Mouse (Mus musculus) left cerebral cortex, adult 2 months (tissue): ENCODE measurements at regions not wholly inside any gene's neighbourhood (a gene's known extent, or its start where the extent isn't known, plus 50 kb on each side); places are given as distances from the start of the nearest gene placed in this dataset.
"Not testable (repeated sequence)": the region's sequence is repeated elsewhere in the genome, so short reads cannot be mapped to it uniquely, and the experiment has no call there.

ENCODE experiments used
- DNase-seq, 2 experiments: peaks; one replicate each; pipeline ENCODE4 v3.0.0; 2021 to 2022; ENCODE audit warnings: low spot score in 2 of 2, mixed read lengths in 1 of 2; ENCODE audit errors: extremely low spot score in 1 of 2
- H3K27ac ChIP-seq: fragments of 200-600 bp; 2 replicates; pipeline ENCODE4 v1.8.1; 2022
- H3K4me3 ChIP-seq: fragments of 200-600 bp; 2 replicates; pipeline ENCODE4 v1.8.1; 2022
- CTCF ChIP-seq: fragments of 200-600 bp; IDR thresholded peaks from 2 replicates; pipeline ENCODE4 v1.8.1; 2022; ENCODE audit warnings: antibody characterized with exemption, mild to moderate bottlenecking, moderate library complexity
- intact Hi-C: fragments of 180-260 bp; cut with DNase I; formaldehyde crosslinking; loops from one replicate; pipeline ENCODE4 v1.15.1; 2025

- Histone ChIP-seq H3K27ac (no peak overlapping the region), H3K4me3 (no peak overlapping the region)
- intact Hi-C loops: no loop called here
- no peak for TF ChIP-seq CTCF
- no peak for DNase-seq
These were observed 607.4 kb downstream of the Pdcd6ip start for GRCm38 (mm10) chr9:113100641-113101040.

- H3K4me3 ChIP-seq, H3K27ac ChIP-seq, intact Hi-C loops, DNase-seq: not testable (repeated sequence)
These were observed 612.6 kb downstream of the Pdcd6ip start for GRCm38 (mm10) chr9:113095421-113095820.

- intact Hi-C loops: loop anchor here (5.0 kb wide), 3 partner anchors 63 to 343 kb away; no protein-coding TSS in a partner anchor
- Histone ChIP-seq H3K4me3 (no peak overlapping the region), H3K27ac (peak overlapping the region; percentile 66)
- no peak for DNase-seq
- TF ChIP-seq CTCF: no peak
These were observed 614.1 kb downstream of the Pdcd6ip start for GRCm38 (mm10) chr9:113093863-113094390.

- DNase-seq: no peak
- no peak overlapping the region for H3K4me3 ChIP-seq
- intact Hi-C loops: loop anchor here (5.0 kb wide), 3 partner anchors 65 to 345 kb away; no protein-coding TSS in a partner anchor
- peak overlapping the region; percentile 8 for H3K27ac ChIP-seq
- no peak for TF ChIP-seq CTCF
These were observed 616.2 kb downstream of the Pdcd6ip start for GRCm38 (mm10) chr9:113091881-113092280.

- H3K27ac ChIP-seq: peak overlapping the region; percentile 76
- intact Hi-C loops: loop anchor here (10.0 kb wide), 3 partner anchors 157 to 633 kb away; no protein-coding TSS in a partner anchor
- H3K4me3 ChIP-seq: no peak overlapping the region
- peak in 1 of 2 experiments; percentile 44 for DNase-seq
- no peak for TF ChIP-seq CTCF
These were observed 620.3 kb downstream of the Pdcd6ip start for GRCm38 (mm10) chr9:113087786-113088185.

- no peak overlapping the region for H3K4me3 ChIP-seq
- intact Hi-C loops: loop anchor here (10.0 kb wide), 3 partner anchors 159 to 631 kb away; no protein-coding TSS in a partner anchor
- TF ChIP-seq CTCF: no peak
- H3K27ac ChIP-seq: peak overlapping the region; percentile 7
- no peak for DNase-seq
These were observed 622.7 kb downstream of the Pdcd6ip start for GRCm38 (mm10) chr9:113085281-113085810.

GRCm38 (mm10) chr9:113074866-113075265 lies 633.2 kb downstream of the Pdcd6ip start:
- peak overlapping the region; percentile 40 for H3K27ac ChIP-seq
- peak in 1 of 2 experiments; percentile 2 for DNase-seq
- intact Hi-C loops: no loop called here
- no peak overlapping the region for H3K4me3 ChIP-seq
- no peak for TF ChIP-seq CTCF

GRCm38 (mm10) chr9:113057415-113057814 lies 650.6 kb downstream of the Pdcd6ip start:
- Histone ChIP-seq H3K4me3 (no peak overlapping the region), H3K27ac (peak overlapping the region; percentile 4; the same call in 1 of the 2 replicates)
- intact Hi-C loops: no loop called here
- no peak for TF ChIP-seq CTCF
- no peak for DNase-seq

- Histone ChIP-seq H3K4me3 (no peak overlapping the region), H3K27ac (peak overlapping the region; percentile 72)
- intact Hi-C loops: no loop called here
- no peak for DNase-seq
- TF ChIP-seq CTCF: no peak
These were observed 663.4 kb downstream of the Pdcd6ip start for GRCm38 (mm10) chr9:113044556-113045178.

- intact Hi-C loops: no loop called here
- no peak overlapping the region for H3K27ac ChIP-seq
- no peak overlapping the region for H3K4me3 ChIP-seq
- no peak for DNase-seq
- TF ChIP-seq CTCF: no peak
These were observed 667.2 kb downstream of the Pdcd6ip start for GRCm38 (mm10) chr9:113040885-113041284.

- Histone ChIP-seq H3K4me3 (no peak overlapping the region), H3K27ac (no peak overlapping the region)
- intact Hi-C loops: loop anchor here (5.0 kb wide), 1 partner anchor 287 kb away; no protein-coding TSS in a partner anchor
- no peak for TF ChIP-seq CTCF
- DNase-seq: no peak
These were observed 674.1 kb downstream of the Pdcd6ip start for GRCm38 (mm10) chr9:113033996-113034395.

- no peak overlapping the region for H3K27ac ChIP-seq
- intact Hi-C loops: loop anchor here (5.0 to 10.0 kb wide), 4 partner anchors 146 to 794 kb away; partner anchors contain the start of gene Arpp21
- DNase-seq: no peak
- no peak for TF ChIP-seq CTCF
- no peak overlapping the region for H3K4me3 ChIP-seq
These were observed 679.0 kb downstream of the Pdcd6ip start for GRCm38 (mm10) chr9:113029091-113029490.
